Mouse (Mus musculus): Measurements from ENCODE around the gene Sf3b4. TPM values are rescaled to one million over a fixed set of nuclear protein-coding genes. Genes with fewer than 3 reads are reported as not detected.

The Sf3b4 gene
- total RNA-seq, 1 experiment, result 91.1 TPM

DNA sequence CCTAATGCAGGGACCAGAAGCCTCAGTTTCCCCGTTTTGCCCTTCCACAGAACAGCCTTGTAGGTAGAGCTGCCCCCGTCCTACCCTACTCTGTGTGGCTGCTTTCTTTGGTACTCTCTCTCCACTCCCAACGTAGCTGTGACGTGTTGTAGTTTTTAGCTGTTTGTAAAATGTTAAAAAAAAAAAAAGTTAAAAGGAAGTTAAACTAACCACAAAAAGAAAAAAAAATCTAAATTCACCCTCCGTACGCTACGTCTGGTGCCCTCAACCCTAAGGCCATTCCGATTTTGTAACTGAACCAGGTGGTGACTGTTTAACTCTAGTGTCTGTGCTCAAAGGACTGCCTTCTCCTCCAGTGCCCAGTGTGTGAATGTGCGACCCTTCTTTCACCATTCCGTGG is 22.8 kb downstream of the Sf3b4 start:
- Histone ChIP-seq H3K27ac (ENCODE audit: insufficient read depth, low read depth, low read length, poor library complexity, severe bottlenecking) (no peak overlapping the region), H3K4me3 (ENCODE audit: insufficient read depth in 1 of 2, low read depth in 1 of 2, low read length in 2 of 2, poor library complexity in 1 of 2, severe bottlenecking in 1 of 2) (no peak overlapping the region), H3K9ac (ENCODE audit: insufficient read depth, low read depth, low read length, poor library complexity, severe bottlenecking) (no peak overlapping the region), H3K36me3 (ENCODE audit: control insufficient read depth, insufficient read depth, low read length, poor library complexity, severe bottlenecking) (no peaks in the 10 kb centered on the region), H3K4me1 (ENCODE audit: control insufficient read depth in 2 of 2, insufficient read depth in 2 of 2, low read length in 2 of 2, poor library complexity in 1 of 2) (peaks cover 0 to 4% of the 10 kb centered on the region in 2 experiments; a peak in 1 of 4 replicates), H3K9me3 (ENCODE audit: control insufficient read depth, insufficient read depth, low read depth, low read length) (no peaks in the 10 kb centered on the region)
- in situ Hi-C loops (cut with MboI; ENCODE audit: low sequenced_read_pairs in 2 of 2, unreplicated experiment in 2 of 2), result no loop called here
- DNase-seq (ENCODE audit: low read depth, low spot score), result no peak
- TF ChIP-seq ZNF384 (IDR thresholded peaks at IDR 0.05; ENCODE audit: low read depth, low read length) (no peak), CHD2 (IDR thresholded peaks at IDR 0.05; ENCODE audit: low read depth, low read length) (no peak), HCFC1 (IDR thresholded peaks at IDR 0.05; ENCODE audit: borderline replicate concordance, insufficient read depth, low read length) (no peak)

DNA sequence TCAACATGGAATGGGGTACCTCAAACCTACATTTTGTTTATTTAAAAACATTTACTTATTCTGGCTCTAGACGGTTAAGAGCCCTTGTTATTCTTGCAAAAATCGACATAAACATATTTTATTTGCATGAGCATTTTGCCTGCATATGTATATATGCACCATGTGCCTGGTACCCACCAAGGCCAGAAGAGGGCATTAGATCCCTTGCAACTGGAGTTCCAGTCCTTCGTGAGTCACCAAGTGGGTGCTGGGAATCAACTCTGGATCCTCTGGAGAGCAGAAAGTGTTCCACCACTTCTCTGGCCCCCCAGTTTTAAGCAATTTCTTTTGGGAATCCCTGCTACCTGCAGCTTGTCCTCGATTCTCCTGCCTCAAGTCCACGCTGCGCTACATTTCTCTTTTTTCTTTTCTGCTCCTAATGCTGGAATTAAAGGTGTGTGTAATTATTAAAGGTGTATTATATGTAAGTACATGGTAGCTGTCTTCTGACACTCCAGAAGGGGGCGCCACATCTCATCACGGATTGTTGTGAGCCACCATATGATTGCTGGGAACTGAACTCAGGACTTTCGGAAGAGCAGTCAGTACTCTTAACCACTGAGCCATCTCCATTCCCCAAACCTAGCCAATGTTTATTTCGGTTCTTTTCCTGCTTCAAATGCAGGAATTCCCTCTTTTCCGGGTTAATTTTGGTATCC is 23.6 kb downstream of the Sf3b4 start:
- Histone ChIP-seq H3K4me3 (ENCODE audit: insufficient read depth in 1 of 2, low read depth in 1 of 2, low read length in 2 of 2, poor library complexity in 1 of 2, severe bottlenecking in 1 of 2) (peak overlapping the region; percentile 75 to 85; a peak in 1 of 4 replicates), H3K36me3 (ENCODE audit: control insufficient read depth, insufficient read depth, low read length, poor library complexity, severe bottlenecking) (no peaks in the 10 kb centered on the region), H3K4me1 (ENCODE audit: control insufficient read depth in 2 of 2, insufficient read depth in 2 of 2, low read length in 2 of 2, poor library complexity in 1 of 2) (peaks cover 0 to 4% of the 10 kb centered on the region in 2 experiments; a peak in 1 of 4 replicates), H3K27ac (ENCODE audit: insufficient read depth, low read depth, low read length, poor library complexity, severe bottlenecking) (no peak overlapping the region), H3K9ac (ENCODE audit: insufficient read depth, low read depth, low read length, poor library complexity, severe bottlenecking) (peak overlapping the region; percentile 93; the same call in 1 of the 2 replicates), H3K9me3 (ENCODE audit: control insufficient read depth, insufficient read depth, low read depth, low read length) (no peaks in the 10 kb centered on the region)
- in situ Hi-C loops (cut with MboI; ENCODE audit: low sequenced_read_pairs in 2 of 2, unreplicated experiment in 2 of 2), result no loop called here
- no peak for DNase-seq (ENCODE audit: low read depth, low spot score)
- TF ChIP-seq ZC3H11A (IDR thresholded peaks at IDR 0.05; ENCODE audit: borderline replicate concordance, low read depth, low read length), result no peak
- TF ChIP-seq ZNF384 (IDR thresholded peaks at IDR 0.05; ENCODE audit: low read depth, low read length), result no peak
- no peak for TF ChIP-seq HCFC1 (IDR thresholded peaks at IDR 0.05; ENCODE audit: borderline replicate concordance, insufficient read depth, low read length)
- no peak for TF ChIP-seq MAFK (IDR thresholded peaks at IDR 0.05; ENCODE audit: insufficient read depth, low read depth, low read length)
- no peak for TF ChIP-seq CHD2 (IDR thresholded peaks at IDR 0.05; ENCODE audit: low read depth, low read length)

DNA sequence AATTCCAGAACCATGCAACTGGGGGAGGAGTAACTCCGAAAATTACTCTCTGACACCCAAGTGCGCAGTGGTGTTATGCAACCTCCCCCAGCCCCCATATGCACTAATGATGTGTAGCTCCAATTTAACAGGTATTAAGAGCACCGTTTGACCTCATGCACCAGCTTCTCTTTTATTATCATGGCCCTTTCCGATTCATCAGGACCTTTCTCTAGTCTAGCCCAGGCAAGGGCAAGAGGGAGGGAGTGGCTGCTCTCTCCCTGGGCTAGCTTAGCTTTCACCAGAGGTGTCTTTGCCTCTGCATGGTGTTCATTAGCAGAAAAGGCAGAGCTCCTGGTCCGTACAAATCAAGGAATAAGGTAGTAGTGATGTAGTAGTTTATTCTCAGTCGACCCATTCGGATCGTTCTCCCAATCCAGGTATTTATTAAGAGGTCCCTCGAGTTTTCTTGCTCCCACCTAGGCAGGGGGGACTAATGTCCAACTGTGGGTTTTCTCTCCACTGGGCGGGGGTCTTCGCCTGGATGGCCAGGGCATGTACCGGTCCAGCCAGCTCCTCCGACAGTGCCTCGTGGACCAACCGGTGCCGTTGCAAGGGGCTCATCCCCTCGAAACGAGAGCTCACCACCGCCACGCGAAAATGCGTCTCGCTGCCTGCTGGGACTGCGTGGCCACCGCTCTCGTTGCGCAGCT is 24.5 kb downstream of the Sf3b4 start:
- Histone ChIP-seq H3K36me3 (ENCODE audit: control insufficient read depth, insufficient read depth, low read length, poor library complexity, severe bottlenecking) (no peaks in the 10 kb centered on the region), H3K9me3 (ENCODE audit: control insufficient read depth, insufficient read depth, low read depth, low read length) (no peaks in the 10 kb centered on the region), H3K4me3 (ENCODE audit: insufficient read depth in 1 of 2, low read depth in 1 of 2, low read length in 2 of 2, poor library complexity in 1 of 2, severe bottlenecking in 1 of 2) (peak overlapping the region; percentile 75 to 85), H3K27ac (ENCODE audit: insufficient read depth, low read depth, low read length, poor library complexity, severe bottlenecking) (peak overlapping the region; percentile 70), H3K4me1 (ENCODE audit: control insufficient read depth in 2 of 2, insufficient read depth in 2 of 2, low read length in 2 of 2, poor library complexity in 1 of 2) (peaks cover 0 to 4% of the 10 kb centered on the region in 2 experiments; a peak in 1 of 4 replicates), H3K9ac (ENCODE audit: insufficient read depth, low read depth, low read length, poor library complexity, severe bottlenecking) (peak overlapping the region; percentile 93)
- DNase-seq (ENCODE audit: low read depth, low spot score), result no peak
- in situ Hi-C loops (cut with MboI; ENCODE audit: low sequenced_read_pairs in 2 of 2, unreplicated experiment in 2 of 2), result no loop called here
- TF ChIP-seq ZC3H11A (IDR thresholded peaks at IDR 0.05; ENCODE audit: borderline replicate concordance, low read depth, low read length) (no peak), MAFK (IDR thresholded peaks at IDR 0.05; ENCODE audit: insufficient read depth, low read depth, low read length) (no peak), HCFC1 (IDR thresholded peaks at IDR 0.05; ENCODE audit: borderline replicate concordance, insufficient read depth, low read length) (no peak), ZNF384 (IDR thresholded peaks at IDR 0.05; ENCODE audit: low read depth, low read length) (no peak), CHD2 (IDR thresholded peaks at IDR 0.05; ENCODE audit: low read depth, low read length) (no peak)

DNA sequence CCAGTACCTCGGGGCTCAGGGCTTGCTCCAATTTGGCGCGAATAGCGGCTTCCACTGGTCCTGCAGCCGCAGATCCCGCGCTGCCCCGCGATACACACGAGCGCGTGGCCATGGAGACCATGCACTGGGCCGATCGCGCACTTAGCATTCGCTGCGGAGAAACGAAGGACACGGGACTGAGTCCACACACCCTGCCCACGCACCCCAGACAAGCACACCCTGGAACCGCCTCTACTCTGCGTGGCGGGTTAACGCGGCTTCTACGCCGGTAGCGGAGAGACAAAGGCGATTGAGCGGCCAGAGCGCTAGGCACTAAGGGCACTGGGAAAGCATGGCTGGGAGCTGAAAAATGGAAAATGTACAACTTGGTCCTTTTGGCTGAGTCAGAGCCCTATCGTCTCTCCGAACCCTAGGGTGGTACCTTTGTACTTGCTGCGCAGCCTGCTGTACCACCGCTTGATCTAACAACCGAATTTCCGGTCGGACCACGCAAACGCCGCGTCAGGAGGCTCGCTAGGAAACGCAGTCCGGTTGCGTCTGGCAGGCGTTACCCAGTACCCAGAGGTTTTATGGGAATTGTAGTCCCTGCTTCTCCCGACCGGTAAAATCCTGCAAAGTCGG is 25.1 kb downstream of the Sf3b4 start:
- peaks cover 0 to 4% of the 10 kb centered on the region in 2 experiments; a peak in 1 of 4 replicates for H3K4me1 ChIP-seq (ENCODE audit: control insufficient read depth in 2 of 2, insufficient read depth in 2 of 2, low read length in 2 of 2, poor library complexity in 1 of 2)
- peak overlapping the region; percentile 93 for H3K9ac ChIP-seq (ENCODE audit: insufficient read depth, low read depth, low read length, poor library complexity, severe bottlenecking)
- H3K27ac ChIP-seq (ENCODE audit: insufficient read depth, low read depth, low read length, poor library complexity, severe bottlenecking), result peak overlapping the region; percentile 70
- H3K4me3 ChIP-seq (ENCODE audit: insufficient read depth in 1 of 2, low read depth in 1 of 2, low read length in 2 of 2, poor library complexity in 1 of 2, severe bottlenecking in 1 of 2), result peak overlapping the region; percentile 75 to 85
- H3K9me3 ChIP-seq (ENCODE audit: control insufficient read depth, insufficient read depth, low read depth, low read length), result no peaks in the 10 kb centered on the region
- DNase-seq (ENCODE audit: low read depth, low spot score), result peak; percentile 72
- H3K36me3 ChIP-seq (ENCODE audit: control insufficient read depth, insufficient read depth, low read length, poor library complexity, severe bottlenecking), result no peaks in the 10 kb centered on the region
- in situ Hi-C loops (cut with MboI; ENCODE audit: low sequenced_read_pairs in 2 of 2, unreplicated experiment in 2 of 2), result no loop called here
- TF ChIP-seq ZNF384 (IDR thresholded peaks at IDR 0.05; ENCODE audit: low read depth, low read length), result no peak
- peak; percentile 62; the same call in 1 of the 2 replicates for TF ChIP-seq MAFK (IDR thresholded peaks at IDR 0.05; ENCODE audit: insufficient read depth, low read depth, low read length)
- peak; percentile 91 for TF ChIP-seq HCFC1 (IDR thresholded peaks at IDR 0.05; ENCODE audit: borderline replicate concordance, insufficient read depth, low read length)
- TF ChIP-seq ZC3H11A (IDR thresholded peaks at IDR 0.05; ENCODE audit: borderline replicate concordance, low read depth, low read length), result no peak
- peak; percentile 92 for TF ChIP-seq CHD2 (IDR thresholded peaks at IDR 0.05; ENCODE audit: low read depth, low read length)
